Mouse (Mus musculus) cerebellum, adult 2 months (tissue): ENCODE measurements around the gene Ccdc163. TPM values are rescaled to one million over a fixed set of nuclear protein-coding genes. Genes with fewer than 3 reads are reported as not detected.
"Not testable (repeated sequence)": the region's sequence is repeated elsewhere in the genome, so short reads cannot be mapped to it uniquely, and the experiment has no call there.

Experiments
- DNase-seq, 2 experiments: peaks; one replicate each; pipeline ENCODE4 v3.0.0; 2021
- H3K27ac ChIP-seq: fragments of 200-500 bp; 2 replicates; pipeline ENCODE4 v1.5.1; 2012; ENCODE audit warnings: low read length, control low read depth, inconsistent platforms; ENCODE audit not compliant: insufficient read depth
- H3K27me3 ChIP-seq: fragments of 200-500 bp; 2 replicates; pipeline ENCODE4 v1.6.1; 2012; ENCODE audit warnings: inconsistent platforms, mild to moderate bottlenecking, low read length, moderate library complexity; ENCODE audit not compliant: control insufficient read depth, insufficient read depth
- H3K4me1 ChIP-seq: fragments of 200-500 bp; 2 replicates; pipeline ENCODE4 v1.6.1; 2011; ENCODE audit warnings: low read length; ENCODE audit not compliant: control insufficient read depth, insufficient read depth
- H3K4me3 ChIP-seq: fragments of 200-500 bp; replicated peaks from 2 replicates; pipeline ENCODE3; 2011; ENCODE audit warnings: mild to moderate bottlenecking, low read depth, low read length, control low read depth; ENCODE audit not compliant: insufficient read depth
- CTCF ChIP-seq: fragments of 200-500 bp; IDR thresholded peaks from 2 replicates; pipeline ENCODE4 v1.5.1; 2011; ENCODE audit warnings: low read depth, mild to moderate bottlenecking, control low read depth, low read length, moderate library complexity, borderline replicate concordance; ENCODE audit not compliant: insufficient read depth
- POLR2A ChIP-seq: fragments of 200-500 bp; IDR thresholded peaks from 2 replicates; pipeline ENCODE4 v1.6.1; 2011; ENCODE audit warnings: low read length, control low read depth, borderline replicate concordance; ENCODE audit not compliant: insufficient read depth
- WGBS: fragments of 180-500 bp; shearing (Covaris S2); methylation state at CpG from one replicate; pipeline ENCODE4 v1.1.7; 2018; 5-methylcytosine and 5-hydroxymethylcytosine counted together
- polyA plus RNA-seq: library from polyadenylated mRNA; depleted of rRNA; stranded (reverse); fragments of >200 nt; gene quantifications from 2 replicates; pipeline ENCODE4 v1.2.3, GENCODE M21; 2012

Gene Ccdc163
- polyA plus RNA-seq, 1 experiment: 29.5 TPM

DNA sequence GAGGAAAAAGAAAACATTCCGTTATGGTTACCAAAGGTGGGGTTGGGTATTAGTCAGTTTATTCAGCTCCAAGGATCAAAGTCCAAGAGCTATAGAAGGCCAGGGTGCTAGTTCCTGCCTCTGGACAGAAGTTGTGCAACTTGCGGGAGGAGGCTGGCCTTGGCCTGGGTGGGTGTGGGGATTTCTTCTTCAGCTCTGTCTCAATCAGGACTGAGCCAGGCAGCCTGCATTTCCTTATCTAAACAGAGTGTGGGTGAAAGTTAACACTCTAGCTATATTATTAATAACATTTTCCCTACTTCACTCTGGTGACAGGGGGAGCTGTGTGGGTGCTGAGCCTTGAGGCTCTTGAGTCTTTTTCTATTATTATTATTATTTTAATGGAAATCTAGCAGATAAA lies 35.5 kb upstream of the Ccdc163 start:
- Histone ChIP-seq H3K27ac (no peak overlapping the region), H3K4me1 (no peaks in the 10 kb centered on the region), H3K27me3 (no peaks in the 10 kb centered on the region), H3K4me3 (no peak overlapping the region)
- DNase-seq: no peak
- no peak for TF ChIP-seq POLR2A
- no peak for TF ChIP-seq CTCF
- WGBS: 94% methylated on average over 2 of the region's 2 CpGs

DNA sequence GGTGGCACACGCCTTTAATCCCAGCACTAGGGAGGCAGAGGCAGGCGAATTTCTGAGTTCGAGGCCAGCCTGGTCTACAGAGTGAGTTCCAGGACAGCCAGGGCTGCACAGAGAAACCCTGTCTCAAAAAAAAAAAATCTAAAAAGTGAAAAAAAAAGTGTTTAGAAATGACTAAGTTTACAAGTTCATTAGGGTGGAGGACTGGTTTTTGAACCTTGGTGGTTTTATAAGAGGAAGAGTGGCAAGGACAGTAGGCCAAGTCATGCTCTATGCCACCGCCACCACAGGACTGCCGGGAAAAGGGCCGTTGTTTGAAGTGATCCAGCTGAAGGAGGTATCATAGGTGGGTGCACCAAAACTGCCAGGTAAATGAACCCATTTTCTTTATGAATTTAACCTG lies 33.5 kb upstream of the Ccdc163 start:
- H3K27ac ChIP-seq, H3K4me3 ChIP-seq, H3K27me3 ChIP-seq, DNase-seq, H3K4me1 ChIP-seq: not testable (repeated sequence)
- 94% methylated on average over 6 of the region's 6 CpGs for WGBS

DNA sequence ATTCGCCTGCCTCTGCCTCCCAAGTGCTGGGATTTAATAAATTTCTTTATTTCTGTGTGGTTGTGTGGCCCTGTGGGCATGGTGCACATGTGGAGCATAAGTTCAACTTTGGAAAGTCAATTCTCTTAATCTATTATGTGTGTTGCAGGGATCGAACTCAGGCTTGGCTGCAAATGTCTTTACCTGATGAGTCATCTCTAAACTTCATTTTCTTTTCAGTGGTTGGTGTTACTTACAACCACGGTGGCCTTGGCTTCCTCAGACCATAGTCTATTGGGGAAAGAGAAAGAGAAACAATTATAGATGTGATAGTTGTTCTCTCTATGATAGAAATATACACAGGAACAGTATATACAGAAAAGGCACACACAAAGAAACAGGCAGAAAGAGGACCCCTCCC lies 32.3 kb upstream of the Ccdc163 start:
- H3K27me3 ChIP-seq: no peaks in the 10 kb centered on the region
- DNase-seq: no peak
- 82% methylated on average over 3 of the region's 3 CpGs for WGBS
- no peak overlapping the region for H3K27ac ChIP-seq
- TF ChIP-seq POLR2A: no peak
- no peak for TF ChIP-seq CTCF
- no peak overlapping the region for H3K4me3 ChIP-seq
- no peaks in the 10 kb centered on the region for H3K4me1 ChIP-seq

DNA sequence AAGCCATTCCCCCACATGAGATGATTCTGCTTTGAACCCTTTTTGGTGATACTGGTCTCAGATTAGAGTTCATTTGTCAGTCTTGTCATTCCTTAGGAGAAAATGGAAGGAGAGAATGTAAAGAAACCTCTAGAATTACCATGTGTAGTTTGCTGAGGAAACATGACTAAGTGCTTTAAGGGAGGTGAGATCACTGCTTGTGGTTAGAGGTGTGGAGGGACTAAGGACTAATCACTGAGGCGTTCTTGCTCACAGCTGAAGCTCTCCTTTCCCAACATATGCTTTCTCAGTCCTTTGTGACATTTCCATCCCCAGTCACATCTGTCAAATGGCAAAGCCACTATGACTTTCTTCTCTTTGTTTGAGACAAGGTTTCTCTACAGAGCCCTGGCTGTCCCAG lies 30.5 kb upstream of the Ccdc163 start:
- Histone ChIP-seq H3K27me3 (no peaks in the 10 kb centered on the region), H3K4me1 (no peaks in the 10 kb centered on the region), H3K4me3 (no peak overlapping the region), H3K27ac (no peak overlapping the region)
- DNase-seq: no peak
- TF ChIP-seq POLR2A (no peak), CTCF (no peak)
- WGBS: 83% methylated on average over 1 of the region's 1 CpGs

DNA sequence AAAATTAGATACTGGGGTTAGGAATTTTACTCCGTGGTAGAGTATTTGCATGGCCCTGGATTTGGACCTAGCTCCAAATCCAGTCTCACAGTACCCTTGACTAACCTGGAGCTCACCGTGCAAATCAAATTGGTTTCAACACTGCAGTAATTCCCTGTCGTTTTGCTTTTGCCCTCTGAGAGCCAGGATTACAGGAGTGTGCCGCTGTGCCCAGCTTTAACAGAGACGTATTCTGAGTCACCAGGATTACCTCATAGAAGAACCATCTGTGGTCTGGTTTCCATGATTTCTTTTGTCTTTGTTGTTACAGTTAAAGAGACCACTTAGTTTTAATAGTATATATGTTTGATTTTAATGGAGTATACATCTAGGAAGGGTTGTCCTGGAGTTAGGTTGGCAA lies 29.2 kb upstream of the Ccdc163 start:
- Histone ChIP-seq H3K4me3 (no peak overlapping the region), H3K27me3 (no peaks in the 10 kb centered on the region), H3K4me1 (no peaks in the 10 kb centered on the region), H3K27ac (no peak overlapping the region)
- no peak for DNase-seq
- TF ChIP-seq POLR2A (no peak), CTCF (no peak)
- 52% methylated on average over 5 of the region's 5 CpGs for WGBS

DNA sequence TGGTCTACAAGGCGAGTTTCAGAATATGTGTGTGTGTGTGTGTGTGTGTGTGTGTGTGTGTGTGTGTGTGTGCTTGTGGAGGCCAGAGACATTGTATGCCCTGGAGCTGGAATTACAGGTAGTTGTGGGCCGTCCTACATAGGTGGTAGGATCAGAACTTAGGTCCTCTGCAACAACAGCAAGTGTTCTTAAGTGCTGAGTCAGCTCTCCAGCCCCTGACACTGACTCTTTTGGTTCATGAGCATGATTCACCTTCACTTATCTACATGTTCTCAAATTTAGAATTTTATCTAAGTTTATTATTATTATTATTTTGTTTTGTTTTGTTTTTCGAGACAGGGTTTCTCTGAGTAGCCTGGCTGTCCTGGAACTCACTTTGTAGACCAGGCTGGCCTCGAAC lies 27.8 kb upstream of the Ccdc163 start:
- 90% methylated on average over 4 of the region's 4 CpGs for WGBS
- H3K4me1 ChIP-seq, H3K27ac ChIP-seq, H3K4me3 ChIP-seq, H3K27me3 ChIP-seq, DNase-seq: not testable (repeated sequence)

DNA sequence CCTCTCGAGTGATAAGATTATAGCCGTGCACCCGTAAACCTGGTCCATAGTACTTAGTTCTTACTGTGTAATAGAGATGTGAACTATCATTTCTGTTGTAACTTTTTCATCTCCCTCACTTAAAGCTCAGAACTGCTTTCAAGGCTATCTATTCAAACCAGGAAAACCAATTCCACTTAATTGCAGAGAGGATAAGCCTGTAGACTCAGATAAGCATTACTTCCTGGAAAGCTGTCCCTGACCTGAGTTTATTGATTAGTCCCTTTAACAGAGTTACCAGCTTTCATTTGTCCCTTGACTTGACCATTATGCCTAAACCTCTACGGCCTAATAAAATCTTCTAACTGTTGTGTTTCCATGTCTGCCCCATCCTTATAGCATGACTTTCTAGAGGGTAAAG lies 24.4 kb upstream of the Ccdc163 start:
- TF ChIP-seq CTCF (no peak), POLR2A (no peak)
- Histone ChIP-seq H3K4me1 (0 out of 2 replicates have a peak, but pooled peaks cover 2% of the 10 kb centered on the region), H3K4me3 (no peak overlapping the region), H3K27ac (no peak overlapping the region), H3K27me3 (no peaks in the 10 kb centered on the region)
- DNase-seq: no peak
- WGBS: 90% methylated on average over 4 of the region's 4 CpGs

DNA sequence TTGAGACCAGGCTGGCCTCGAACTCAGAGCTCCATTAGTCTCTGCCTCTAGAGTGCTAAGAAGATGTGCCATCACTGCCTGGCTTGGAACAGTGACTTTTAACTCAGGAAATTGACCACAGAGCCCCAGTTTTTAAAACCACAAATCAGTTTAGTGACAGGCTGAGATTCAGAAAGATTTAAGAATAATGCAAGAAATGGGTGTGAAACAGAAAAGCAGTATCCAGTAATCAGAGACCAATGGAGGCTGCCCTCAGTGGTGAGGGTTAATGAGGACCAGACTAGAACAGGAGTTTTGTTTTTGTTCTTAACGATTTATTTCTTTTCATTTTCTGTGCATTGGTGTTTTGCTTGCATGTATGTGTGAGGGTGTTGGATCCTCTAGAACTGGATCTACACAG lies 23.6 kb upstream of the Ccdc163 start:
- H3K27me3 ChIP-seq: no peaks in the 10 kb centered on the region
- no peak for DNase-seq
- 77% methylated on average over 2 of the region's 2 CpGs for WGBS
- peak overlapping the region; percentile 76 for H3K4me3 ChIP-seq
- TF ChIP-seq POLR2A (no peak), CTCF (no peak)
- H3K27ac ChIP-seq: peak overlapping the region; percentile 91
- 0 out of 2 replicates have a peak, but pooled peaks cover 2% of the 10 kb centered on the region for H3K4me1 ChIP-seq
